Mouse (Mus musculus) intestine, embryonic 14.5 days (tissue): ENCODE results near the gene Kcnq1. TPM values are rescaled to one million over a fixed set of nuclear protein-coding genes. Genes with fewer than 3 reads are reported as not detected.

Experiments
- ATAC-seq: fragments of 200-750 bp; cut with Nextera tagmentation; replicated peaks from 2 replicates; pipeline ENCODE4 v1.8.0; 2017; ENCODE audit warnings: low read depth, moderate number of reproducible peaks, moderate TSS enrichment, moderate library complexity; ENCODE audit not compliant: low FRiP score, low TSS enrichment
- DNase-seq: peaks from one replicate; pipeline ENCODE4 v3.0.0-alpha.2; 2018; ENCODE audit warnings: low spot score
- H3K27ac ChIP-seq: fragments of 300-500 bp; sonication (generic); 2 replicates; pipeline ENCODE4 v1.5.1; 2014; ENCODE audit warnings: low read depth, mild to moderate bottlenecking, control low read depth
- H3K27me3 ChIP-seq: fragments of 300-500 bp; sonication (generic); replicated peaks from 2 replicates; pipeline ENCODE4 v1.6.1; 2014; ENCODE audit warnings: low read length, control low read depth; ENCODE audit not compliant: control insufficient read depth, insufficient read depth
- H3K36me3 ChIP-seq: fragments of 300-500 bp; sonication (generic); 2 replicates; pipeline ENCODE4 v1.6.1; 2014; ENCODE audit warnings: low read length, control low read depth; ENCODE audit not compliant: control insufficient read depth, insufficient read depth
- H3K4me1 ChIP-seq: fragments of 300-500 bp; sonication (generic); replicated peaks from 2 replicates; pipeline ENCODE4 v1.6.1; 2014; ENCODE audit warnings: low read length, control low read depth, mixed read lengths; ENCODE audit not compliant: control insufficient read depth, insufficient read depth
- H3K4me2 ChIP-seq: fragments of 300-500 bp; sonication (generic); 2 replicates; pipeline ENCODE4 v1.6.1; 2014; ENCODE audit warnings: low read length
- H3K4me3 ChIP-seq: fragments of 300-500 bp; sonication (generic); 2 replicates; pipeline ENCODE4 v1.5.1; 2014; ENCODE audit warnings: low read depth, low read length, control low read depth, mixed read lengths
- H3K9ac ChIP-seq: fragments of 300-500 bp; sonication (generic); 2 replicates; pipeline ENCODE4 v1.6.1; 2014; ENCODE audit warnings: mild to moderate bottlenecking, low read length
- H3K9me3 ChIP-seq: fragments of 300-500 bp; sonication (generic); 2 replicates; pipeline ENCODE4 v1.6.1; 2016; ENCODE audit warnings: low read length, control low read depth; ENCODE audit not compliant: control insufficient read depth
- WGBS: fragments of 180-500 bp; shearing (Covaris S2); extraction: QIAGEN DNeasy Blood & Tissue Kit; methylation state at CpG from one replicate; pipeline ENCODE4 v1.1.7; 2014; 5-methylcytosine and 5-hydroxymethylcytosine counted together
- polyA plus RNA-seq: library from polyadenylated mRNA; unstranded; fragments of >200 nt; fragmentation: Nextera tagmentation; extraction: Ambion mirVana; gene quantifications from 2 replicates; pipeline ENCODE4 v1.2.1, GENCODE M21; 2014

The Kcnq1 gene
- polyA plus RNA-seq, 1 experiment from 2014 or later, result 5.3 TPM

DNA sequence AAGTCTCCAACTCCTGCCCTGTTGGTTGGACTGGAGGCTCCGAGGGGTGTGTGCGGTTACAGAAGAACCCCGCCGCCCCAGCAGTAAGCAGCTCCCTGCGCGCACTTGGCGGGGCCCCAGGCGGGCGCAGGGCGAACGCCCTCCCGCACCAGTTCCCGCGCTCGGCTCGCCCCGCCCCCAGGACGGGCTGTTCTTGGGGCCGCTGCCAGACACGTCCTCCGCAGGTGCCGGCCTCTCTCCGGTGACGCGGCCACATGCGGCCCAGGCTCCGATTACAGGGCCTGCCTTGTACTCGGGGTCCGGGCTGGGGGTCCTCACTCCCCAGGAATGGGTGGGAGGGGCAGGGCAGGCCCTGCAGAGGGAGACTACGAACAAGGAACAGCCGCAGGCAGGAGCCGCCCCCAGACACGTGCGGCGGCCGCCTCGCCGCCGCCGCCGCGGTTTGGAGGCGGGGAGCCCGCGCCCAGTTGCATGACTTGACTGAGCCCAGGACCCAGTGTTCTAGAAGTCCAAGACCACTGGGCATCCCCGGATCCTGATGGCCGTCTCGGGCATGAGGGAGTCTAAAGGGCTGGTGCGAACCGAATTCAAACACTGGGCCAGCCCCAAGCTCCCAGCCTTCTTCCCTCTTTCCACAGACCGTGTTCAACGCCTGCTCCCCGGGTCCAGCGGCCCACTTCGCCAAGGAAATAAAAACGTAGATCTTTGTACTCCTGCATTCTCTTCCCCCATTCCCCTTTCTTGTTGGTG, 358.8 kb downstream of the Kcnq1 start:
- DNase-seq (peak; percentile 90), ATAC-seq (0 out of 2 replicates have a peak, but pooled peaks have one; percentile 30)
- H3K27ac ChIP-seq, result peak overlapping the region; percentile 69
- peaks cover 28% of the 10 kb centered on the region for H3K4me1 ChIP-seq
- H3K4me2 ChIP-seq, result peak overlapping the region; percentile 57
- peaks cover 15% of the 10 kb centered on the region for H3K9me3 ChIP-seq
- WGBS, result 24% methylated on average over 56 of the region's 56 CpGs
- H3K36me3 ChIP-seq, result no peaks in the 10 kb centered on the region
- no peaks in the 10 kb centered on the region for H3K27me3 ChIP-seq
- peak overlapping the region; percentile 34 for H3K9ac ChIP-seq
- peak overlapping the region; percentile 28 for H3K4me3 ChIP-seq

DNA sequence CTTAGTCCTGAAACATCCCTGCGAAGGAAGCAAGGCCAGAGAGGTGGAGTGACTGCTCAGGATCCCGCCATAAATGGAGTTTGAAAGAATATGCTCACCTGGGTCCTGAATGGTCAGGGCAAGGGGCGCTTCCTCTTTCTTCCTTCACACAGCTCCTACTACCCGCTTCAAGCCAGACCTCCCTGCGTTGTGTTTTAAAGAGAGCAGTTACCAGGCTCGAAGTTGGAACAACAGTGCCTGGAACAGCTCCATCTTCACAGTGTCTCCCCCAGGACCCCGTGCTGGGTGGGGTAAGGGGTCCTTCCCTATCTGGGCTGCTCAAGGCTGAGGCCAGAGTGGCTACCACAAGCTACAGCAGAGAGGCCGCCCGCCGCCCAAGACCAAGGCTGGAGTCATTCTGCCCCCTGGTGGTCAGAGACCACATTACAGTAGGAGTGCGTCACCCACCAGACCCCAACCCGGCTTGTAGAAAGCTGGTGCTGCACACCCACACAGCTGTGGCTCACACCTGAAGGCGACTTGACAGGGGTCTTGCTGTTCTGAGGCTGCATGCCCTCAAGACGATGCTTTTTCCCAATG, 360.0 kb downstream of the Kcnq1 start:
- H3K27ac ChIP-seq, result no peak overlapping the region
- ATAC-seq, result 0 out of 2 replicates have a peak, but pooled peaks have one; percentile 8

DNA sequence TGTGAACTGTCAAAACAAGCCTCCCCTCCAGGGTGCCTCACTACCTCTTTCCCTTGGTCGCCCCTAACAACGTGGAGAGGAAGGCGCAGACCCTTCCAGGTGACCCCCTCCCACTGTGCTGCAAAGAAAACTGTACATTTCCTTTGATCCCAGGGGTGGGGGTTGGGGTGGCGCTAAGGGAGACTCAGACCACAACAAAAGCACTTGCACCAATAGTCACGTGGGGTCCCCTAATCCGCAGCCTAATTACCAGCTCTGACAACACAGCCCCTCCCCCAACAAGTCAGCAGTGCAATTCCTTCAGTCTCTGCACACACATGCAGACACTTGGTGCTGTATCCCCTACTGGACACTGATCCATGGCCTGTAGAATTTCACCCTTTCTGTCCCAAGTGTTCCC, 361.6 kb downstream of the Kcnq1 start:
- H3K9ac ChIP-seq, result no peak overlapping the region
- WGBS, result 17% methylated on average over 6 of the region's 6 CpGs
- H3K4me1 ChIP-seq, result peaks cover 20% of the 10 kb centered on the region
- no peak overlapping the region for H3K27ac ChIP-seq
- DNase-seq, result no peak
- no peak overlapping the region for H3K4me3 ChIP-seq
- no peaks in the 10 kb centered on the region for H3K36me3 ChIP-seq
- no peak overlapping the region for H3K4me2 ChIP-seq
- no peaks in the 10 kb centered on the region for H3K9me3 ChIP-seq
- H3K27me3 ChIP-seq, result no peaks in the 10 kb centered on the region
- ATAC-seq, result no peak

More for the DNA sequence above, 360.0 kb downstream of the Kcnq1 start:
- Histone ChIP-seq H3K9ac (no peak overlapping the region), H3K4me1 (peaks cover 28% of the 10 kb centered on the region), H3K4me2 (no peak overlapping the region), H3K9me3 (0 out of 2 replicates have a peak, but pooled peaks cover 3% of the 10 kb centered on the region), H3K27me3 (no peaks in the 10 kb centered on the region), H3K4me3 (no peak overlapping the region), H3K36me3 (no peaks in the 10 kb centered on the region)
- DNase-seq, result peak; percentile 97
- WGBS, result 34% methylated on average over 14 of the region's 14 CpGs

DNA sequence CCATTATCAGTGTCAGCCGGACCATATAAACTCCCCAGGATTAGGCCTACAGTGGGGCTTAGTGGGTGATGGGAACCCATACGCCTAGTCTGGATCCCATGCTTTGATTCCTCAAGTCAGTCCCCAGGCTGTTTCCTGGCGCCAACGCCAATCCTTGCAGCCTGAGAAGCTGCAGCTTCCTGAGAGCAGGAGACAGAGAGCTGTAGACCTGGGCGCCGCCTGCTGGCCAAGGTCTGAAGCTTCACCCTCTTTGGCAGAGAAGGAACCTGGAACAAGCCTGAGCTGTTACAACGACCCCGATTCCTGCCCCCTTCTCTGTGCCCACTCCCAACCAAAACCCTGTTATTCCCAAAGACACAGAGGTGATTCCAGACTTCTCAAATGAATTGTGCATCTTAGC, 363.8 kb downstream of the Kcnq1 start:
- ATAC-seq (no peak), DNase-seq (peak; percentile 88)
- no peak overlapping the region for H3K4me3 ChIP-seq
- no peak overlapping the region for H3K27ac ChIP-seq
- H3K4me2 ChIP-seq, result no peak overlapping the region
- 10% methylated on average over 8 of the region's 8 CpGs for WGBS
- H3K9me3 ChIP-seq, result no peaks in the 10 kb centered on the region
- no peaks in the 10 kb centered on the region for H3K36me3 ChIP-seq
- peaks cover 10% of the 10 kb centered on the region; the same call in 1 of the 2 replicates for H3K4me1 ChIP-seq
- H3K9ac ChIP-seq, result no peak overlapping the region
- no peaks in the 10 kb centered on the region for H3K27me3 ChIP-seq

DNA sequence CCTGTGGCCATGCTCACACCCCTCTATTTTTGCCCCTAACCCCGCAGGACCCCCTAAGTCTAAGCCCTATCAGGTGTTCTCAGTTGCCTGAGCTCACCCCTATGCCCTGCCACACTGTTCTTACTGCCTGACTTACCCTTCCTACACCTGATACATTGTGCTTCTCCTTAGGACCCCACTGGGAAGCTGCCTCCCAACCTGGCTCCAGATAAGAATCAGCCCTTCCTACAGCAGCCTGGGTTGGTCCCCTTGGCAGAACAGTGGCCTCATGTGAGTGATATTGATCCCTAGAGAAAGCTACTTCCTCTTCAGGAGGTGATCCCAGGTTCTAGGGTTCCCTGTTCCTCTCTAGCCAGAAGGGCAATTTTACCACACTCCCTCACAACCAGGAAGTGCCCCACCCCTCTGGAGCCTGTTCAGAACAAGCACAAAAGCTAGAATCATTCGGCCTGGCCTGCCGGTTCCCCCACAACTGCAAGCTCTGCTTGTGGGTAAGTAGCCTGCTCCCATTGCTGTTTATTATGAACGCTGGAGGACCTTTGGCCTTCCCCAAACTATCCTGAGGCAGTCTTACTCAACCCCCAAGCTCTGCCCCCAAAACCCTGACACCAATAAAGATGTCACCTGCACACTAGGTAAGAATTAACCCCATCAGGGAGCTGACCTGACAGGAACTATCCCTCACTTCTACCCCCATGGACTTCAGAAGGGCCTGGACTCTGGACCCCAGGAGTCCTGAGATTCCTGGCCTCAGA, 367.4 kb downstream of the Kcnq1 start, which contains the start of gene Slc22a18:
Gene Slc22a18, plus strand, starts transcription at position 390 of the 755 bp plus-strand sequence.
- no peaks in the 10 kb centered on the region for H3K9me3 ChIP-seq
- H3K27ac ChIP-seq, result no peak within 1 kb of the TSS
- H3K4me2 ChIP-seq, result peak within 1 kb of the TSS; percentile 18; the same call in 1 of the 2 replicates
- H3K27me3 ChIP-seq, result no peaks in the 10 kb centered on the region
- no peaks in the 10 kb centered on the region for H3K4me1 ChIP-seq
- 34% methylated on average over 4 of the region's 4 CpGs for WGBS
- no peak within 1 kb of the TSS for H3K4me3 ChIP-seq
- 0 out of 2 replicates have a peak, but pooled peaks have one; percentile 18 for ATAC-seq
- peak; percentile 75 for DNase-seq
- no peak within 1 kb of the TSS for H3K9ac ChIP-seq
- H3K36me3 ChIP-seq, result no peaks in the 10 kb centered on the region

DNA sequence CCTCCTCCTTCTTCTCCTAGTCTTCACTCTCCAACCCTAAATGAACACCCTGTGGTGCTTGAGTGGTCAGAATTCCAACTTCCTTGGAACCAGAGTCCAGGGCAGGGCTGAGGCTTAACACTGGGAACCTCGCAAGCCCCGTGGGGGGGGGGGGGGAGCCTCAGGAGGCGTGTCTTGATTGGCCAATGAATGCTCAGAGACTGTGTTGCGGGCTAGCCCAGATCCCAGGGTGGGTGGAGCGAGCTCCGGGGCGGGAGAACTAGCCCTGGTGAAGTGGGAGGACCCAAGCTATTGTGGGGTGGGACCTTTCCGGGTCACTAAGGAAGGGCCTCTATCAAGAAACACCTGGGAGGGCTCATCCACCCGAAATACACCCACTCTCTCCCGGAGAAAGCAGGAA, 368.6 kb downstream of the Kcnq1 start:
- 36% methylated on average over 10 of the region's 10 CpGs for WGBS
- H3K4me3 ChIP-seq, result no peak overlapping the region
- ATAC-seq (peak; percentile 21; the same call in 1 of the 2 replicates), DNase-seq (no peak)
- no peak overlapping the region for H3K9ac ChIP-seq
- no peaks in the 10 kb centered on the region for H3K9me3 ChIP-seq
- H3K4me2 ChIP-seq, result no peak overlapping the region
- H3K27me3 ChIP-seq, result no peaks in the 10 kb centered on the region
- no peak overlapping the region for H3K27ac ChIP-seq
- no peaks in the 10 kb centered on the region for H3K4me1 ChIP-seq
- no peaks in the 10 kb centered on the region for H3K36me3 ChIP-seq

DNA sequence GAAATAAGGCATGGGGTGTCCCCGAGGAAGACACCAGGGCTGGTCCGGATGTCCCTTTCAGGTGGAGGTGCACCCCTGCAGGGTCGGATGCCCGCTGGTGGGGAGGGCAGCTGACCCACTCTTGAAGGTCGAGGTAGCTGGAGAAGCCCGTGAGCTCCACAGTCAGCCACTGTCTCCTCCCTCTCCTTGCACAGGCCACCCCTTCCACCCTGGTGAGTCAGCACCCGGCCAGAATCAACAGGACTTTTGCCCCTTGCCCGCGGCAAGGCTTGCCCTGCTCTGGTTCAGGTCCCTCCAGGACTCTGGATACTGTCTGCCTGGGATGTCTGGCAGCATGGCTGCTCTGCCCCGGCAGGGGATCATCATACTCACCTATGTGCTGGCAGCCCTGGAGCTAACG, 369.7 kb downstream of the Kcnq1 start:
- no peak overlapping the region for H3K4me3 ChIP-seq
- no peak overlapping the region for H3K4me2 ChIP-seq
- no peaks in the 10 kb centered on the region for H3K4me1 ChIP-seq
- H3K27ac ChIP-seq, result no peak overlapping the region
- no peak overlapping the region for H3K9ac ChIP-seq
- H3K36me3 ChIP-seq, result no peaks in the 10 kb centered on the region
- 70% methylated on average over 11 of the region's 11 CpGs for WGBS
- H3K9me3 ChIP-seq, result no peaks in the 10 kb centered on the region
- H3K27me3 ChIP-seq, result no peaks in the 10 kb centered on the region
- DNase-seq, result no peak
- ATAC-seq, result peak; percentile 34; the same call in 1 of the 2 replicates
